Mouse (Mus musculus): ENCODE data around the gene Olfr1039. TPM values are rescaled to one million over a fixed set of nuclear protein-coding genes. Genes with fewer than 3 reads are reported as not detected.
"Not testable (repeated sequence)": the region's sequence is repeated elsewhere in the genome, so short reads cannot be mapped to it uniquely, and the experiment has no call there.

Olfr1039 gene
- not detected in 2 replicates for polyA plus RNA-seq (2012; rRNA removed)

DNA sequence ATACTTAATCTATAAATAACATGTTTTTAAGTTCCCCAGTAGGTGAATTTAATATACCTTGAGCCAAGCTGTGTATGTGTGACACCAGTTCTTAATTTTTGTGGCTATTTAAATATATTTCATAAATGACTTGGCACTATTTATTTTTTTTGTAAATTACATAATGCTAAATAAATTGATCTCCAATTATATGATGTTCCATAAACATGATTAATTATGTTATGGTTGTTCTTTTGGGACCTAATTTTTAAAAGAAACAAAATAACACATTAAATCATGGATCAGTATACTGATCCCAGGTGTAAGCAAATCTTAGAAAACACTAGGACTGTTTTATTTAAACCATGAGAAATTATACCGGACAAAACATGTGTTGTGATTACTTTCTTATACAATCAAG is at the start of gene Olfr1039:
TSS of gene Olfr1039 (minus strand) at position 101 of the 400 bp plus-strand sequence.
- H3K4me3 ChIP-seq (replicated peaks; ENCODE audit: extremely low read depth, low read depth, low read length): no peak within 1 kb of the TSS
- 85% methylated on average over 1 of the region's 1 CpGs for WGBS

DNA sequence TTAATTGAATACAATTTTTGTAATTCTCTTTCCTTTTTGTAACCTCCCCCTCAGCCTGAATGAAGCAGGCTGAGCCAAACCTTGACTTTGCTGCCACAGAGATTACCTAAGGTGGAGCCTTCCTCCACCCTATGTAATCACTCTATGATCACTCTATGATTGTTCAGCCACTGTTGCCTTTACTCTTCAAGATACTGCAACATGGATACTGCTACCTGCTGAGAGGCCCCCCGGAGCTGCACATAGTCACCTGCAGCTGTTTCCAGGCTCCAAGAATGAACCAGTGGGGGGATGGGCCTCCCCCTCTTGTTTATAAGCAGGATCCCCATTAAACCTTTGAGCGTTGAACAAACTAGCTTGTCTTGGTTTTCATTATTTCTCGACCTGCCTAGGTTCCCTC is 44.2 kb upstream of the Olfr1039 start:
- Histone ChIP-seq H3K4me1 (ENCODE audit: control insufficient read depth, insufficient read depth, low read length) (no peaks in the 10 kb centered on the region), H3K4me3 (replicated peaks; ENCODE audit: extremely low read depth, low read depth, low read length) (no peak overlapping the region)
- no peak for DNase-seq
- TF ChIP-seq POLR2A (IDR thresholded peaks at IDR 0.05; ENCODE audit: borderline replicate concordance, extremely low read depth, low read depth, low read length) (no peak), CTCF (IDR thresholded peaks at IDR 0.05; ENCODE audit: insufficient read depth, low read length) (no peak)
- 70% methylated on average over 3 of the region's 3 CpGs for WGBS

More for the DNA sequence above, at the start of gene Olfr1039:
- TF ChIP-seq POLR2A (IDR thresholded peaks at IDR 0.05; ENCODE audit: borderline replicate concordance, extremely low read depth, low read depth, low read length) (no peak), CTCF (IDR thresholded peaks at IDR 0.05; ENCODE audit: insufficient read depth, low read length) (no peak)
- H3K4me1 ChIP-seq (ENCODE audit: control insufficient read depth, insufficient read depth, low read length): no peaks in the 10 kb centered on the region
- DNase-seq: no peak

DNA sequence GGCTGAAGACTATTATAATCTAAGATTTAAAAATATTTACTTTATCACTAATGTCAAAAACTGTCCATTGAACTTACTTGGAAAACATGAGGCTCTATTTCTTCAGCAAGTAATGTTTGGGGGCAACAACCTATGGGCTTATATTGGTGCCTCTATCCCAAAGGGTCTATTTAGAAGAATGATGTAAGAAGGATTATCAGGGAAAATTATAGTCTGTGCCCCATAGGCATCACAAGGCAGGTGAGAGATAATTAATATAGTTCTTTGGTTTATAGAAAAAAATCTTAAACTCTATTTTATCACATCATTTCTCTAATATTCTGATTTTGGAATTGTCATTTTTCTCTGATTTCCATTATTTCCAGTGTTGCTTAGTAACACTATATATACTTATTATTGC is 42.0 kb upstream of the Olfr1039 start, which contains the start of gene Olfr1044:
TSS of gene Olfr1044 (minus strand) at position 101 of the 400 bp plus-strand sequence.
- Histone ChIP-seq H3K4me1 (ENCODE audit: control insufficient read depth, insufficient read depth, low read length) (no peaks in the 10 kb centered on the region), H3K4me3 (replicated peaks; ENCODE audit: extremely low read depth, low read depth, low read length) (no peak within 1 kb of the TSS)
- no peak for DNase-seq
- TF ChIP-seq POLR2A (IDR thresholded peaks at IDR 0.05; ENCODE audit: borderline replicate concordance, extremely low read depth, low read depth, low read length): no peak
- no peak for TF ChIP-seq CTCF (IDR thresholded peaks at IDR 0.05; ENCODE audit: insufficient read depth, low read length)

GRCm38 (mm10) chr2:86175422-86175821 is 39.7 kb upstream of the Olfr1039 start:
- not testable (repeated sequence) for DNase-seq; H3K4me3 ChIP-seq (replicated peaks; ENCODE audit: extremely low read depth, low read depth, low read length); H3K4me1 ChIP-seq (ENCODE audit: control insufficient read depth, insufficient read depth, low read length)
- WGBS: 73% methylated on average over 7 of the region's 7 CpGs

DNA sequence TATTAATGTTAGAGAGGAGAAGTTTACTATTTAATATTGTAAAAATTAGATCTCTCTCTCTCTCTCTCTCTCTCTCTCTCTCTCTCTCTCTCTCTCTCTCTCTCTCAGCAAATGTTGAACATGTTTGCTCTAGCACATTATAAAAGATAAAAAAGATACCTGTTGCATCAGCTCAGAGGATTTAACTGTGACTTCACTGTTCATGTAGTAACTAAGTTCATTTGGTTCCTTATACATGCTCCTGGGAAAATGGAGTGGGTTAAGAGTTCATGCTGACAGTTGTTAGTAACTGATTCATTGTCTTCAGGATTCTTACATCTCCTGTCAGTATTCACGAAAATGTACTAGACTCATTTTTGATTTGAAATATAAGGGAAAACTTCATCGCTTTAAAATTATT is 31.7 kb upstream of the Olfr1039 start, which contains the start of gene Olfr1043:
TSS of gene Olfr1043 (minus strand) at position 101 of the 400 bp plus-strand sequence.
- no peak for DNase-seq
- Histone ChIP-seq H3K4me1 (ENCODE audit: control insufficient read depth, insufficient read depth, low read length) (no peaks in the 10 kb centered on the region), H3K4me3 (replicated peaks; ENCODE audit: extremely low read depth, low read depth, low read length) (no peak within 1 kb of the TSS)
- 78% methylated on average over 2 of the region's 2 CpGs for WGBS
- TF ChIP-seq POLR2A (IDR thresholded peaks at IDR 0.05; ENCODE audit: borderline replicate concordance, extremely low read depth, low read depth, low read length) (no peak), CTCF (IDR thresholded peaks at IDR 0.05; ENCODE audit: insufficient read depth, low read length) (no peak)

- 82% methylated on average over 2 of the region's 2 CpGs for WGBS
- H3K4me3 ChIP-seq (replicated peaks; ENCODE audit: extremely low read depth, low read depth, low read length): no peak within 1 kb of the TSS
- H3K4me1 ChIP-seq (ENCODE audit: control insufficient read depth, insufficient read depth, low read length): no peaks in the 10 kb centered on the region
- TF ChIP-seq POLR2A (IDR thresholded peaks at IDR 0.05; ENCODE audit: borderline replicate concordance, extremely low read depth, low read depth, low read length): no peak
- no peak for TF ChIP-seq CTCF (IDR thresholded peaks at IDR 0.05; ENCODE audit: insufficient read depth, low read length)
- DNase-seq: no peak
These were observed 26.0 kb upstream of the Olfr1039 start, which contains the start of gene Olfr1042 for GRCm38 (mm10) chr2:86161738-86162137. TSS of gene Olfr1042 (minus strand) at chr2:86161838.

DNA sequence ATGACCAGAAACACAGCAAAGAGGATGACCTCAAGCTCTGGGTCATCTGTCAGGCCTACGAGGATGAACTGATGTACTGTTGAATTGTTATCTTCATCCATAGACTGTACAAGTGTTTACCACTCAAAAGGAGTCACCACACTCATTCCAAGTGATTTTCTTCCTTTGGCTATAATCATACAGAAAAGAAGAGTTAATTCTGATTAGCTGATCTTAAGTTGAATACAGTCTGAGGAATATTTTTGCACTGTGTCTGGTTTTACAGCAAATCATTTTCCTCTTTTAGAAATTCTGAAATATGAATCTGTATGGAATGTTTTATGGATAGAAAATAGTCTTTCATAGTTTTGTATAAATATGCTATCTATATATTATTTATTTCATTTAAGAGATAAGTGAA is 10.9 kb upstream of the Olfr1039 start, which contains the start of gene Olfr1040:
TSS of gene Olfr1040 (minus strand) at position 101 of the 400 bp plus-strand sequence.
- DNase-seq: no peak
- no peak within 1 kb of the TSS for H3K4me3 ChIP-seq (replicated peaks; ENCODE audit: extremely low read depth, low read depth, low read length)
- no peaks in the 10 kb centered on the region for H3K4me1 ChIP-seq (ENCODE audit: control insufficient read depth, insufficient read depth, low read length)
- TF ChIP-seq CTCF (IDR thresholded peaks at IDR 0.05; ENCODE audit: insufficient read depth, low read length) (no peak), POLR2A (IDR thresholded peaks at IDR 0.05; ENCODE audit: borderline replicate concordance, extremely low read depth, low read depth, low read length) (no peak)
- 64% methylated on average over 1 of the region's 1 CpGs for WGBS

DNA sequence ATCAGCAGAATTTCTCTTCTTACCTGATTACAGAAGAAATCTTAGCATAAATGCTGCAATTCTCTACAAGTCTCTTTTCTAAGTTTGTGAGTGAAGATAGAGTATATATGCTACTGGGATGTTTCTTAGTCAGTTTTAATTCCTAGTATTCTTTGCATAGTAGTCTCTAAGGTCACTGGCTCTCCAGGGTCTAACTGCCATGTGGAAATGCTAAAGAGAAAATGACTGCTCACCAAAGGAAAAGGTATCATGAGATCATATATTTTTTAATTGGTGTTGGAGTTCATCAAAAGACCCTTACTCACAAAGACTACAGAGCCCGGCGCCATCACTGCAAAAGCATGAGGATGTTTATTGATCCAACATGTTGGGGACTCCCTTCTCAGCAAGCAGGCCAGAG is 48.4 kb downstream of the Olfr1039 start, which contains the start of gene Olfr1037:
TSS of gene Olfr1037 (minus strand) at position 101 of the 400 bp plus-strand sequence.
- Histone ChIP-seq H3K4me3 (replicated peaks; ENCODE audit: extremely low read depth, low read depth, low read length) (no peak within 1 kb of the TSS), H3K4me1 (ENCODE audit: control insufficient read depth, insufficient read depth, low read length) (no peaks in the 10 kb centered on the region)
- DNase-seq: no peak
- 82% methylated on average over 2 of the region's 2 CpGs for WGBS
- no peak for TF ChIP-seq CTCF (IDR thresholded peaks at IDR 0.05; ENCODE audit: insufficient read depth, low read length)
- TF ChIP-seq POLR2A (IDR thresholded peaks at IDR 0.05; ENCODE audit: borderline replicate concordance, extremely low read depth, low read depth, low read length): no peak

DNA sequence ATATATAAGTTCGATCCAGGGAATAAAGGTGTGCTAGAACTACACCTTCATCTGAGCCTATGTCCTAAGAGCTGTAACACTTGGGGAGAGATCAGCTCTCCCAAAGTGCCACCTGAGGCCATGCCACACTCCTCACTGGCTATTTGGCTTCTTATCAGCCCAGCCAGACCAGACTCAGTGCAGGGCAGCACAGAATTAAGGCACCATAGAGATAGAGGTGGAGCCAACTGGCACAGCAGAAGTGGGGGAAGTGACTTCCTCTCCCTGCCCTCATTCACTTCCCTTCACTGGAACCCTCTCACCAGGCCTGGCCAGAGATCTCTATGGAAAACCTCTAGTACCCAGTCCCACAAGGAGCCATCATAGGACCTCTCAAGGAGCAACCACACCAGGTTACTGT is 55.2 kb downstream of the Olfr1039 start:
- WGBS: 70% methylated on average over 1 of the region's 1 CpGs
- not testable (repeated sequence) for DNase-seq

More for the DNA sequence above, 55.2 kb downstream of the Olfr1039 start:
- not testable (repeated sequence) for H3K4me1 ChIP-seq (ENCODE audit: control insufficient read depth, insufficient read depth, low read length); H3K4me3 ChIP-seq (replicated peaks; ENCODE audit: extremely low read depth, low read depth, low read length)

Other genes with a start within 250 kb of the Olfr1039 start
- gene Olfr1024, start 230.9 kb downstream of the Olfr1039 start, polyA plus RNA-seq (2012; rRNA removed): not detected in 2 replicates
- gene Olfr1025-ps1, start 220.7 kb downstream of the Olfr1039 start, polyA plus RNA-seq (2012; rRNA removed): not detected in 2 replicates
- not detected in 2 replicates for gene Olfr1026, start 214.4 kb downstream of the Olfr1039 start, polyA plus RNA-seq (2012; rRNA removed)
- gene Olfr1028, start 185.5 kb downstream of the Olfr1039 start, polyA plus RNA-seq (2012; rRNA removed): not detected in 2 replicates
- not detected in 2 replicates for gene Olfr1029, start 162.0 kb downstream of the Olfr1039 start, polyA plus RNA-seq (2012; rRNA removed)
- gene Olfr1030, start 156.7 kb downstream of the Olfr1039 start, polyA plus RNA-seq (2012; rRNA removed): not detected in 2 replicates
- not detected in 2 replicates for gene Olfr1031, start 145.6 kb downstream of the Olfr1039 start, polyA plus RNA-seq (2012; rRNA removed)
- not detected in 2 replicates for gene Olfr1032, start 130.4 kb downstream of the Olfr1039 start, polyA plus RNA-seq (2012; rRNA removed)
- 0.36 and 0.45 TPM in 2 replicates for gene Olfr1033, start 115.3 kb downstream of the Olfr1039 start, polyA plus RNA-seq (2012; rRNA removed)
- gene Olfr1034, start 90.1 kb downstream of the Olfr1039 start, polyA plus RNA-seq (2012; rRNA removed): 0.07 and 0.09 TPM in 2 replicates
- gene Olfr1036, start 61.9 kb downstream of the Olfr1039 start, polyA plus RNA-seq (2012; rRNA removed): not detected in 2 replicates
- not detected in 2 replicates for gene Olfr1037, start 48.5 kb downstream of the Olfr1039 start, polyA plus RNA-seq (2012; rRNA removed)
- not detected in 2 replicates for gene Olfr1040, start 10.8 kb upstream of the Olfr1039 start, polyA plus RNA-seq (2012; rRNA removed)
- gene Olfr1042, start 25.9 kb upstream of the Olfr1039 start, polyA plus RNA-seq (2012; rRNA removed): not detected in 2 replicates
- not detected in 2 replicates for gene Olfr1043, start 31.6 kb upstream of the Olfr1039 start, polyA plus RNA-seq (2012; rRNA removed)
- not detected in 2 replicates for gene Olfr1044, start 41.9 kb upstream of the Olfr1039 start, polyA plus RNA-seq (2012; rRNA removed)
- not detected in 2 replicates for gene Olfr52, start 49.8 kb upstream of the Olfr1039 start, polyA plus RNA-seq (2012; rRNA removed)
- gene Olfr1045, start 67.1 kb upstream of the Olfr1039 start, polyA plus RNA-seq (2012; rRNA removed): not detected in 2 replicates
- gene Olfr1046, start 83.4 kb upstream of the Olfr1039 start, polyA plus RNA-seq (2012; rRNA removed): not detected in 2 replicates
- not detected in 2 replicates for gene Olfr1047, start 95.5 kb upstream of the Olfr1039 start, polyA plus RNA-seq (2012; rRNA removed)
- not detected in 2 replicates for gene Olfr1048, start 104.4 kb upstream of the Olfr1039 start, polyA plus RNA-seq (2012; rRNA removed)
- not detected in 2 replicates for gene Olfr1049, start 122.4 kb upstream of the Olfr1039 start, polyA plus RNA-seq (2012; rRNA removed)
- gene Olfr1051, start 143.2 kb upstream of the Olfr1039 start, polyA plus RNA-seq (2012; rRNA removed): not detected in 2 replicates
- not detected in 2 replicates for gene Olfr1052, start 156.5 kb upstream of the Olfr1039 start, polyA plus RNA-seq (2012; rRNA removed)
- gene Olfr1053, start 179.4 kb upstream of the Olfr1039 start, polyA plus RNA-seq (2012; rRNA removed): not detected in 2 replicates
- gene Olfr1054, start 199.5 kb upstream of the Olfr1039 start, polyA plus RNA-seq (2012; rRNA removed): not detected in 2 replicates
- not detected in 2 replicates for gene Olfr1055, start 214.4 kb upstream of the Olfr1039 start, polyA plus RNA-seq (2012; rRNA removed)
- not detected in 2 replicates for gene Olfr1056, start 226.5 kb upstream of the Olfr1039 start, polyA plus RNA-seq (2012; rRNA removed)
- not detected in 2 replicates for gene Olfr1057, start 242.5 kb upstream of the Olfr1039 start, polyA plus RNA-seq (2012; rRNA removed)

All from lung, adult 2 months (tissue).